Mouse (Mus musculus) liver, adult 2 months (tissue): Measurements from ENCODE around the gene Krt10.

Experiments
- CTCF ChIP-seq: fragments of 200-500 bp; IDR thresholded peaks from 2 replicates; pipeline ENCODE4 v1.5.1; 2011; ENCODE audit warnings: low read depth, low read length, control low read depth
- POLR2A ChIP-seq: fragments of 200-500 bp; IDR thresholded peaks from 2 replicates; pipeline ENCODE4 v1.6.1; 2011; ENCODE audit warnings: low read length, control low read depth; ENCODE audit not compliant: insufficient read depth; ENCODE audit errors: extremely low read depth

- no peak for TF ChIP-seq CTCF
- no peak for TF ChIP-seq POLR2A
Measured at GRCm38 (mm10) chr11:99337866-99338265, 51.3 kb downstream of the Krt10 start, which contains the start of gene Krt26.
